Mouse (Mus musculus) heart, postnatal 14 days (tissue): Measurements from ENCODE around the gene Itfg1. TPM values are rescaled to one million over a fixed set of nuclear protein-coding genes. Genes with fewer than 3 reads are reported as not detected.
A peak's percentile ranks its signal among the peaks of the same experiment; 100 is the strongest.

ENCODE experiments used
- DNase-seq, 2 experiments: peaks; one replicate each; pipeline ENCODE4 v3.0.0; 2021 to 2022
- intact Hi-C: fragments of 180-260 bp; cut with DNase I; formaldehyde crosslinking; loops from one replicate; pipeline ENCODE4 v1.15.1; 2025
- microRNA-seq, 2 experiments: library from miRNA; unstranded; fragments of <30 nt; microRNA quantifications; one replicate each; pipeline ENCODE4 v1.2.0; 2021 to 2022
- total RNA-seq, 2 experiments: library from RNA; stranded (reverse); gene quantifications; 2 replicates each; pipeline ENCODE4 v1.2.3; 2021

Itfg1 gene
- total RNA-seq, 2 experiments from 2014 or later, result 47.2 to 50.1 TPM

DNA sequence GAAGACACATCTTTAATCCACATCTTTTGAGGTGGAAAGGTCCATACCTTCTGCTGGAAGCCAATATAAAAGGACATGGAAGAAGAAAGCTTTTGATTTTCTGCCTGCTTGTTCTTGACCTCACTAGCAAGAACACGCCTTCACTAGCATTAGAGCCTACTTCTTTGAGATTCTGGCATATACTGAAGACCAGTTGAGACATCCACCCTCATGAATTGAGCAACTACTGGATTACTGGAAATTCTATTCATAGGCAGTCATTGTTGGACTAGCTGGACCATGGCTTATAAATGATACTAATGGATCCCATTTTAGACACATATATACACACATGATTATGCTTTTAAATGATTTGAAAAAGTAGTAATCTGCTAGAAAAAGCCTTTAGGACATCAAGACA, 56.9 kb downstream of the Itfg1 start:
- intact Hi-C loops, result no loop called here
- DNase-seq, result no peak

DNA sequence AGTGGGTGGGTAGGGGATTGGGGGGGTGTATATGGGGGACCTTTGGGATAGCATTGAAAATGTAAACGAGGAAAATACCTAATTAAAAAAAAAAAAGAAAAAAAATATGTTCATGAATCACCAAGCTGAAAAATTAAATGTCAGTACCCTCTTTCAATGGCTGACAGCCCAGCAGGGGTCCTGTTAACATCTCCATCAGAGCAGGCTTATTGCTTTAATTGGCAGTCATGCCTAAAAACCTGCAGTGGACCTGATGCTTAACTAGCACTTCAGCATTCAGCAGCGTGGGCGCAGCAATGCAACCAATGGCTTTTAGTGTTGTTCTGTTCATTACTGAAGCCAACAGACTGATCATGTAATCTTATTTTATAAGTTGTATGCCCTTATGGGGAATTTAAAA, 60.6 kb downstream of the Itfg1 start:
- DNase-seq, result no peak
- intact Hi-C loops, result no loop called here

DNA sequence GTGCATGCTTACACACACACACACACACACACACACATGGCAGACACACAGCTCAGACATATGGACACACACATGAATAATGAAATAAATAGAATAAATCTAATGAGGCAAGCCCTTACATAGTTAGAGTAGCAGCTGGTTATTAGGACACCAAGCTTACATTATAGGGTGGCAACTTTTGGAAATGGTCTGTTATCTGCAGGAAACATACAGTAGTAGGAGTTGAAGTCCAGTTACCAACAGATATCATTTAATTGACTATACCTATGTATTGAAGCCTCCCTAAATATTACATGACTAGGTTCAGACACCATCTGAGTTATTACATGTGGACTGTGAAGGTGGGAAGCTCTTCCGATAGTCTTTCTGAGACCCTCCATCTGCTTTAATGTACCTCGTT, 95.7 kb downstream of the Itfg1 start:
- intact Hi-C loops, result no loop called here

DNA sequence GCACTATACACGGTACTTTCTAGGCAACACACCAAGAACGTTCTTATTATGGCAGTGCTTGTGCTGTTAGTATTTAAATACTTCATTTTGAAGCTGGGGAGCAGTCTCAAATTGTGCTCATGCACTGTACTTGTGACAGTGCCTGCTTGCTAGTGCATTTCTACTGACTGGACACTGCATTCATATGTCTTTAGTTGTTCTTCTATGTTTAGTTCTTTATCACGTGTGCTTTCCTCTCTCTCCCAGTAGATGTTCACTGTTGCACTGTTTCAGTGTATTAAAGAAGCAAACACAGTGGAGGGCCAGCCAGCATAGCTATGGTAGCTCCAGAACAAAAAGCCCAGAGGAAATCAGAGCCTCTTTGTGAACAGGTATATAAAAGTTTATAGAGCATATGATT, 110.2 kb downstream of the Itfg1 start:
- no peak for DNase-seq
- intact Hi-C loops, result no loop called here

More for the DNA sequence above, 95.7 kb downstream of the Itfg1 start:
- DNase-seq, result no peak

DNA sequence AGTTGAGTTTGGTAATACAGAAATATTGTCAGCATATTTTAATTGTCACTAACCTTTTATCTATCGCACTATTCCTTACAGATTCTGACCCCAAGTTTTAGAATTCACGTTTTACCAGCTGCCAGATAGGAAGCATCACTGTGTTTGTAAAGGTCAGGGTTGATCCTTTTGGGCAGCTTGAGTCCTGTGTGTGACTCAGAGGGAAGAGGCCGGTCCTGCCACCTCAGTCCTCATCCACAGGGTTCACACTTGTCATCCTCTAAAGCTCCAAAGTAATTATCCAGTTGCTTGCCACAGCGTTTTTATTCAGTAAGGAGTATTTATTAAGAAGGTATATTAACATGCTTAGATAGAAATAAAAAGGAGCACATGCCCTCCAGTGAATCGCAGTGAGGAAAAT, 123.5 kb downstream of the Itfg1 start:
- DNase-seq, result no peak
- intact Hi-C loops, result no loop called here

DNA sequence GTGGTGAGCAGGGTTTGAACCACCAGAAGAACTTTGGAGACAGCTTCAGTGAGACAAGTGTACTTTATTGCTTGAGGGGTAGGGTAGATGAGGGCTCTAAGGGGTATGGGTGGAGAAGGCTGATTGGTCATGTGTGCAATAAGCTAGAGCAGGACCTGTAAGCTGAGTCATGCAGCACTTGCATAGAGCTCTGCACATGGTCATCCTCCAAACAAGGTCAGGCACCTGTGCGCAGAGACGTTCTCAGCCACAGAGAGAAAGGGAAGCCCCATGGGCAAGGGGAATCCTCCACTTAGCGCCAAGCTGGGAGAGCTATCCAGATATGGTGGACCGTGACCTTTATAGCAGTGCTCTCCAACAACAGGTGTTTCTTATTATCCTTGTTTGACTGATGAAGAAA, 124.0 kb downstream of the Itfg1 start:
- intact Hi-C loops, result no loop called here
- no peak for DNase-seq

DNA sequence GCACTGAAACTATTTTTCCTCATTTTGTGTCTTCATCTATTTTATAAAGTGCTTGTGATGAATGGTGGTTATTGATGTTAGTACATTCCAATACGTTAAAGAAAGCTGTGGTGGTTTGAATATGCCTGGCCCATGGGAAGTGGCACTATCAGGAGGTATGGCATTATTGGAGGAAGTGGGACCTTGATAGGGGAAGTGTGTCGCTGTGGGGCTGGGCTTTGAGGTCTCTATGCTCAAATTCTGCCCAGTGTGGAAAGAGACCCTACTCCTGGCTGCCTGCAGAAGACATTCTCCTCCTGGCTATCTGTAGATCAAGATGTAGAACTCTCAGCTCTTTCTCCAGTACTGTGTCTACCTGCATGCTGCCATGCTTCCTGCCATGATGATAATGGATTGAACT, 133.7 kb downstream of the Itfg1 start:
- DNase-seq, result no peak
- intact Hi-C loops, result no loop called here

DNA sequence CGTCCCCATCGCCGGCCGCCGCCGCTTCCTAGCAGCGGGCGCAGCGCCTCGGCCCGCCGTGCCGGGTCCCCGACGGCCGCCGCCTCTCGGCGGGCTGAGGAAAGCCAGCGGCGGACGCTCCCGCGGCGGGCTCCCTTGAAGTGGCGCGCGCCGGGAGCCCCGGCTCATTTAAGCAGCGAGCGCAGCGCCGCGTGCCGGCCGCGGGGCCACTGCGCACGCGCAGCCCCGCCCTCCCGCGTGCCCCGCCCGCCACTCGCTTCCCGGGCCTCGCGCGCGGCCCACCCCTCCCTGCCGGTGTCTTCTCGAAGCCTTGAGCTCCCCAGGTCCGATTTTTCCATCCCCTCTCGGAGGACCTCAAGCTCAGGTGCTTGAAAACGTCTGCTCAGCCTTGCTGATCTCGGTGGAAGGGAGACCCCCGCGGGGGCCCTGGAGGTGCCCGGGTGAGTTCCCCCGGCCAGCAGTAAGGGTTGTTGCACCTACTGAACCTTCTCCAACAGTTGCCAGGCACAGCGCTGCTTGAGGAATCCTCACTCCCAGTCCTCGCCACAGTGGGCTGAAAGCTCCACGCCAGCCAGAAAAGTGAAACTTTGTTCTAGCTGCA, 139.9 kb downstream of the Itfg1 start, which contains the start of gene Neto2:
TSS of gene Neto2 (minus strand) at position 174 of the 601 bp plus-strand sequence.
- intact Hi-C loops, result loop anchor here (1.0 to 5.0 kb wide), 3 partner anchors 141 to 884 kb away; partner anchors contain the start of genes Itfg1 and Phkb
- peak; percentile 77 to 86 for DNase-seq

DNA sequence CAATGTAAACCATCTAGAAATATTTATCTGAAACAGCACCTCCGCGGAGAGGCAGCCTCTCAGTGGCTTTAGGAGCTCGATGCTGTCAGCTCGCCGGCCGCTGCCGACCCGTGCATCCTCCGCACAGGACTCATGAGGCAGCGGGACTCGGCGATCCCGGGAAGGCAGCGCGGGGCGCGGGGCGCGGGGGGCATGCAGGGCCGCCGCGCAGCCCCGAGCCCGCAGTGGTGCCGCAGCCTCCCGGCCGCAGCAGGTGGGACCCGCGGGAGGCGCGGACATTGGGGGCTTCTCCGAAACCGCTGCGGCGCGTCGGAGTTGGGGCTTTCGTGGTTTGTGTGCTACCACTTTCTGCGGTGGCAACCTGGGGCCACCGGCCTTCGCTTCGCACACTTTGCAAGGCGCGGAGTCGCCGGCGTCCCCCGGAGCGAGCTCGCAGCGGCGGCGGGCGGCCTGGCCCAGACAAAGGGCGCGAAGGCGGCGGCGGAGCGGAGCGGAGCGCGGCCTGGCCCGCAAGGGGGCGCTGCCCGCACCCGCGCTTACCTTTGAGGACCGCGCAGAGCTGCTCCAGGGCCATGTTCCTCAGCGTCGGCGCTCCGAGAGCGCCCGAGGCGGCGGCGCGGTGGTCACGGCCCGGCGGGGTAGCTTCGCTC, 140.5 kb downstream of the Itfg1 start:
- intact Hi-C loops, result loop anchor here (1.0 to 5.0 kb wide), 3 partner anchors 142 to 885 kb away; partner anchors contain the start of genes Itfg1 and Phkb
- DNase-seq, result peak; percentile 71 to 72

DNA sequence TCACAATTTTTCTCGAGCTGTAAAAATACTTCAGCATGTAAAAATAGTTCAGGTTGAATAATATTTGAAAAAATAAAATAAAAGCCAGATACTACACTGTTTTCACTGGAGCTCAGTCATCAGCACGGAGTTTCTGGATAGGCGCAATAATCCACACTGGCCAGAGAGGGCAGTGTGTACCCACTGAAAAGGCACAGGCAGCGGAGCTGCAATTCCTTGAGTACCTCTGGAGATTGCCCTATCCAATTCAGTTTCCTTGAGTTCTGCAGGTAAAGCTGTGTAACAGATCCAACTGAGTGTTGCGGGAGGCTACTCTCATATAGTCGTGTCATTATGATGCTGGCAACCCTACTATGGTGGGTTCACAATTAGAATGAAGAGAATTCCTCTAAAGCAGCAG, 141.7 kb downstream of the Itfg1 start:
- intact Hi-C loops, result loop anchor here (5.0 to 10.0 kb wide), 2 partner anchors 776 to 1203 kb away; no protein-coding TSS in a partner anchor
- peak; percentile 78 to 80 for DNase-seq

Small RNA genes lying within 50 kb of the gene (microRNA-seq; reads per million reads assigned to microRNA genes)
- 0 reads per million in 2 experiments for gene Mir8109

Other genes with a start within 250 kb of the Itfg1 start
- 1 to 10 TPM; 2.4 to 3.0 TPM for gene Neto2, start 140.0 kb downstream of the Itfg1 start, total RNA-seq
- gene Phkb, start within 50 bp of the Itfg1 start, total RNA-seq, result 10 to 100 TPM; 54.9 to 56.1 TPM